Mouse (Mus musculus) urinary bladder, postnatal 10 days (tissue): ENCODE measurements around the gene Ccr10.
A peak's percentile ranks its signal among the peaks of the same experiment; 100 is the strongest.
"Not testable (repeated sequence)": the region's sequence is repeated elsewhere in the genome, so short reads cannot be mapped to it uniquely, and the experiment has no call there.

Source experiments
- DNase-seq: peaks from one replicate; pipeline ENCODE4 v3.0.0; 2022; ENCODE audit warnings: low spot score

Ccr10 gene

DNA sequence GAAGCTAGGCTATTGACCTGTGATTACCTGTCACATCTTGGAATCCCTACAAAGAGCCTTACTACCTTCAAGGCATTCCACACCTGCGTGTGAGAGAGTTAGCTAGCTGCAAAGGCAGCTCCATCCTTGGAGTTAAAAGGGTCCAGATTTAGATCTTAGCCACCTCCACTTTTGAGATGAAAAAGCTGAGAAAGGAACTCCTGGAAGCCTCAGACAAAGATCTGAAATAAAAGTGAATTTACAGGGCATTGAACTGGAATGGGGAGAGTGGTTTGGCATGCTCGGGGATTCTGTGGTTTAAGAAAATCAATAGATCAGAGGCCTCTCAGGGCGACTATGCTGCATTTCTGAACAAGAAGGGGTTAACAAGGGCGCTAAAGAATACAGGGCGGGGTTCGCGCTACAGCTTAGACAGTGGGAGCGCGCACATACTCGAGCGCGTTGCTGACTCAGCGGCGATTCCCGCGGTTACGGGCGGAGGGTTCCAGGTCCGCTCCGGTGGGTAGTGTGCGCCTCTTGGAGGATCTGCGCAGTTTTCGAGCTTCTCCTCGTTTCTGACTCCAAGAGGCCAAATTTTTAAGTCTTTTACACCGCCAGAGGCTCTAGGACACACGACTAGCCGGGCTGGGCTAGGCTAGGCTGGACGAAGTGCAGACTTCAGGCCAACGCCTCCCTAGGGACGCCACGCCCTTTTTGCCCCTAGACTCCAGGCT lies 3.4 kb downstream of the Ccr10 start:
- no peak for DNase-seq

DNA sequence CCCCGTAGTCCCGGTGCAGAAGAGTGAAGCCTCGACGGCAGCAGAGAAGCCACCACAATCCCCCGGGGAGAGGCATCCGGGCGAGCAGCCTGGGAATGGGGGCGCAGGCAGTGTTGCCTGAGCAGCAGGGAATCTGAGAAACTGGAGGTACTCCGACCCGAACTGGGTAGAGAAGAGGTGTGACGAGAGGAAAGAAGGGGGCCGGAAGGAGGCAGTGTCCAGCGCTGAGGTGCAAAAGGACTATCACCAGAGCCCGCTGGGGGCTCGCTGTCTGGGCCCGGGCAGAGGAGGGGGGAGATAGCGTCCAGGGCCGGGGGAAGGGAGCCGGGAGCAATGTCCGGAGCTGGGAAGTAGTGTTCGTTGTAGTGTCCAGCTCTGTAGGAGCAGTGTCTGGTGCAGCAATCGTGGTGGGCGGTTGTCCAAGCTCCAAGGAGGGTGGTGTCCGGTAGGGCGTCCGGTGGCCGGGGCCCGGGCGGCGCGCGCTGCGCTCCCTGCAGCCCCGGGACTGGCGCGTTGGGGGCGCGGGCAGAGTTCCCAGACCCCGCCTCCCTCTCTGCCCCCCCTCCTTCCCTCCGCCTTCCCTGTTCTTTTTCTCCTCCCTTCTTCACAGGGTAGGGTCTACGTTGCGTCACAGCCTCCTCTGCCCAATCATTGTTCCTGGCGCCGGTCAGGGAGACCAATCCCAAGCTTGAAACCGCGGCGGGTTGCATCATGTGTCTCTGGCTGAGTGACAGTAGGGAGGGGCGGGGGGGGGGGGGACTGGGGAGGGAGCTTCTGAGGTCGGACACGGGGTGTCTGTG lies 4.2 kb downstream of the Ccr10 start, which contains the start of gene Plekhh3:
TSS of gene Plekhh3 (minus strand) at position 541 of the 800 bp plus-strand sequence.
- DNase-seq, result peak; percentile 86

GRCm38 (mm10) chr11:101170354-101170810 lies 4.9 kb downstream of the Ccr10 start, which contains the start of gene Cntnap1:
Gene Cntnap1, plus strand, starts transcription at chr11:101170523.
- DNase-seq, result peak; percentile 52

GRCm38 (mm10) chr11:101169301-101170107 lies 5.7 kb downstream of the Ccr10 start:
- DNase-seq, result no peak

- no peak for DNase-seq
Measured at GRCm38 (mm10) chr11:101168301-101168980, 6.8 kb downstream of the Ccr10 start.

DNA sequence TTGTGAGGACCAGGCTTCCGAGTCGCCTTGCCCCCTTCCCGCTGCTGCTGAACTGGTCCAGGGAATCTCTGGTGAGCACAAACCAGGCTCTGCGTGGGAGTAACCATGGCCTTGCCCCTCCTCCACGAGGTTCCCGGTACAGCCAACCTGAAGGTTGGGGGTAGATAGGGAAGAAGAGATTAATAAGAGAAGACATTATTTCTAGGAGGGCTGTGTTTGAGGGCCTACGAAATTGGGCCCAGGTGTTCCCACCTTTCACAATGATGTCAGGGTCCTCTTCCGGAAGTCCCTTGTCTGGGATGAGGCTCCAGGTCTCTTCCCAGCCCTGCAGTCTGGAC lies 7.3 kb downstream of the Ccr10 start:
- DNase-seq, result no peak

GRCm38 (mm10) chr11:101167211-101167962 lies 7.9 kb downstream of the Ccr10 start:
- DNase-seq, result no peak

- DNase-seq, result no peak
Measured at GRCm38 (mm10) chr11:101166357-101166756, 8.9 kb downstream of the Ccr10 start.

DNA sequence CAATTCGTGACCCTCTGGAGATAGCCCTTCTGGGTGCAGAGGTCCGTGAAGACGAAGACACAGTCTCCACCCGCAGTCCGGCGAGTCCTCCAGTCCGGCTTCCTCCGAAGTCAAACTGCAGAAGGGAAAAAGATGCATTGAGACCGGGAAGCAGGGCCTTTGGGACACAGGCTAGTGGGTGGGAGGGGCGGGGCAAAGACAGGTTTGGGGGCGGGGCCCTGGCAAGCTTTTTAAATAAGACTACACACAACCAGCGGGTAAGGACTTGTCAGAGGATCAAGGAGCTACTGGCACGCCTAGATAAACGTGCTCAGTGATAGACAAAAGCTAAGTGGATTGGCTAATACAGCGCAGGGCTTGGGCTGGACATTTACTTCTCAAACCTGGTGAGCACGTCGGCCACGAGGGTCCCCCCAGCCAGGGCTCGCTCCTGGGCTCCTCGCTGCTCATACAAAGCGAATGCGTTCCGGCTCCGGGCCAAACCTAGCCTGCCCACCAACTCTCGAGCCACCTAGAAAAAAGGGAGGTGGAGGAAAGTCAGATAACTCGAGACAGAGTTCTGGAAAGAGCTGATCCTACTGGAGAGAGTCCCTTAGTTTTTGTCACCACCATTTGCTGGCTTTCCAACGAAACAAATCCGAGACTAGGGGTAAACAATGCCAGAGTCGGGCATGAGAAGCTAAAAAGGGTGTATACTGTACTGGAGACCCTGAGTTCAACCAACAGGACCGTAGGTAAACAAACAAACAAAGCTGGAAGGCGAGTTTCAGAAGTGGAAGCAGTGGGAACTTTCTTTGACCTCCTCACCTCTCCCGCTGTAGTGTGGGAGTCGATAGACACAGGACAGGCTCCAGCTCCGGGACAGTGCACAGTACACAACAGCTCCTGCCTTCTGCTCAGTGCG lies 10.3 kb downstream of the Ccr10 start:
- DNase-seq, result no peak

- no peak for DNase-seq
Measured at GRCm38 (mm10) chr11:101164351-101164665, 10.9 kb downstream of the Ccr10 start.

DNA sequence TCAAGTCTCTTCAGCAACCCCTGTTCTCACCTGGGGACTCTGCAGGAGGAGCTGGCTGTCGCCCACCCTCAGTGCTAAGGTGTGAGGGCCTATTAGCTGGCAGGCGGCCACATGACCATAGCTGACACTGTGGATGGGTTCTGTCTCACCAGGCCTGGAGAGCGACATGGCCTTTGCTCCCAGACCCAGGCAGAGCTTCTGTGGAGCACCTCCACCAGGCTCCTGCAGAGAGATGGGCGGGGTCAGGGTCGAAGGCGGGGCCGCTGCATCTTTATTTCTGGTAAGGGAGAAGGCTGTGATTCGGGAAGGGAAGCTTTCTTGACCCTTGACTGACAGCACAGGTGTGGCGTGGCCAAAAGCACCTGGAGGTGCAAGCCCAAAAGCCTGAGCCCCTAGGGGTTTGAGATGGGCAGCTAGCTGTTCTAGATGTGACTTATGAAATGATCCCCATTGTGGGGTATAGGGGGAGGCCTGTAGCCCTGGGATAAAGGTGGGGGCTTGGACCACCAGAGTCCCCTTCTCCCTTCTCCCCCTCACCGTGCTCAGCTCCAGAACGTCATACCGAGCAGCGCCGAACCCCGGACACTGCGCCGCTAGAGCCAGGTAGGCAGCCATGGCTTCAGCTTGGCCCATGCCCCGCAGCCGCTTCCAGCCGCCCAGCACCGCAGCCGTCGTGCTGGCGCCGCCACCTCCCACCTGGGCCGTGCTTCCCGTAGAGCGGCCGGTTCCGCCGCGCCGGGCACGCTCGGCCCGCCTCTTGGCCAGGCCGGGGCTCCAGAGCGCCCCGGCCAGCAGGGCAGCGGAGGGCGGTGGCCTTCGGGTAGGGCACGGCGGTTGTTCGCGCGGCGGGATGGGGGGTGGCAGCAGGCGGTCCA lies 11.5 kb downstream of the Ccr10 start:
- no peak for DNase-seq

- no peak for DNase-seq
Measured at GRCm38 (mm10) chr11:101162772-101163171, 12.5 kb downstream of the Ccr10 start.

DNA sequence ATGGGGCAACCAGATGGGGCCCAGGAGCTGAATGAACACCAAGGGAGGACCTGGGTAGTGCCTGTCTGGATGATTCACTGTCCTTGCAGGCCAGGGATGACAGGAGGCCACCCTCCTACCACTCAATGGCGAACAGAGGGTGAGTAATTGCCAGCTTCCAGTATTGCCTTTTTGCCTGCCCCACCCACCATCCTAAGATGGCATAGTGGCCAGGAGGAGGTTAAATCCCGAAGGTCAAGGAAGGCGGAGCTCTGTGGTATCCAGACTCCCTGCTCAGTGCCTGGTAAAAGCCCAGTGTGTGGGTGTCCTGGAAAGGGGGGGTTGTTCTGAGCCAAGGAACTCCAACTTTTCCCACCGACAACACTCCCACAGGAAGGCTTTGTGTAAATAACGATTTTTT lies 12.9 kb downstream of the Ccr10 start:
- DNase-seq, result no peak

DNA sequence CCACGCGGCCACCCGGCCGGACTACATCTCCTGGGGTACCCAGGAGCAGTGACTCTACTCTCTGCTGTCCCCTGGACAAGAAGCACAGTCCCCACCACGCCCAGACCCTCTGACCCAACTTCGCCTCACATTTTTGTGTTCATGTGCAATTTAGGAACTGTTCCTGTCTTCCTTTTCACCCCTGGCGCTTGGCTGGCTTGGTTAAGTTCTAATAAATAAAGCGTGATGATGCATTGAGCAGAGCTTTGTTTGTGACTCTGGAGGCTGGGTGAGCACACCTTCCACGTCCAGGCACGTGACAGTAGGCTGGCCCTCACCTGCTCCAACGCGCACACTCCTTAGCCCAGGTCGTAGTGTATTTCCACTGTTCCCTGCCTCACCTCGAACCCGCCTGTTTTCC lies 13.7 kb downstream of the Ccr10 start:
- no peak for DNase-seq

DNA sequence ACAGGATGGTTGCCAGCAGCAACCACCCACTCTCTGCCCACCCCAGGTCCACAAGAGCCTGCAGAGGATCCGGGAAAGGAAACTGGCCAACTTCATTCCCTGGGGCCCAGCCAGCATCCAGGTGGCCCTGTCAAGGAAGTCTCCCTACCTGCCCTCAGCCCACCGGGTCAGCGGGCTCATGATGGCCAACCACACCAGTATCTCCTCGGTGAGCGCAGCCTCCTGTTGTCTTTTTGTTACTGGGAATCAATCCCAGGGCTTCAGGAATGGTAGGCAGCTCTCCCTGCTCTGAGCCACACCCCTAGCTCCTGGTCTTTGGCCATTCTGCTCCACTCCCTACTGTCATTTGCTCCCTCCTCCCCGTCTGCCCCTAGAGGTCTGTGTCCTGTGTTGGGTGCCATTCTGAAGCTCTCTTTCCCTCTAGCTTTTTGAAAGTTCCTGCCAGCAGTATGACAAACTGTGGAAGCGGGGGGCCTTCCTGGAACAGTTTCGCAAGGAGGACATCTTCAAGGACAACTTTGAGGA lies 14.2 kb downstream of the Ccr10 start:
- not testable (repeated sequence) for DNase-seq

DNA sequence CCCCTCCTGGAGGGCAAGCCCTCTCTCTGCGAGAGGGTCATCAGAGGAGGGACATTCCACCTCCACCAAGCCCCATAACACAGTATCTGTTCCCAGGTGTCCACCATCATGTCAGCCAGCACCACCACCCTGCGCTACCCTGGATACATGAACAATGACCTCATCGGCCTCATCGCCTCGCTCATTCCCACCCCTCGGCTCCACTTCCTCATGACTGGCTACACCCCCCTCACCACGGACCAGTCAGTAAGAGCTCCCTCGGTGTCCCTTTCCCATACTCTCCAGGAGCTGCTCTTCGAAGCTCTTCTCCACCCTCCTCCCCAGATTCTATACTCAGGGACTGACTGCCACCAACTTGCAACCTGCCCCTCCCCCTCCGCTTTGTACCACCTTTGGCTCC lies 15.1 kb downstream of the Ccr10 start:
- not testable (repeated sequence) for DNase-seq

DNA sequence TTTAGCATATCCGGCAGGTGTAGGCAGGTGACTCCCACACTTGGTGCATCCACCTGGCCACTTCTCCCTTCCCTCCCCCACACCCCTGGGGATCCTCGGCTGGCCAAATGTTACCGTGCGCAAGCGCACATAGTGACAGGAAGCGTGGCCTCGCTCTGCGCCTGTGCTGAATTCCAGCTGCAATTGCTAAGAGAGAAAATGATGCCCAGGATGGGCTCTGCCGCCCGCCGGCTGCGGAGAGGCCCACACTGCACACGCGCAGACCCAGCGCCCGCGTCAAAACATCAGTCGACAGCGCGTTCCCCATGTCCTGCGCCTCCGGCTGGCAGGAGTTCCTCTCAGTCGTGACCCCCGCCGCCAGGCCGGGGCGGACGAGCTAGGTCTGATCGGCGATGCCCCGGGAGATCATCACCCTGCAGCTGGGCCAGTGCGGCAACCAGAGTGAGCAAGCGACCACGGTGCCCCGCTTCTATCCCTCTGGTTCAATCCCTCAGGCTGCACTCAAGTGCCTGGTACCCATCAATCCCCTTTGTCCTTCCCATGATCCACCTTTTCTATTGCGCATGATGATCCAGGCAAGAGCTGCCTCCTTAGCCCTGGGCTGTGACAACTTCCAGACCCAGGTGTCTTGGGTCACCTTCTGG lies 19.4 kb downstream of the Ccr10 start, which contains the start of gene Tubg2:
TSS of gene Tubg2 (plus strand) at position 180 of the 644 bp plus-strand sequence.
- no peak for DNase-seq

DNA sequence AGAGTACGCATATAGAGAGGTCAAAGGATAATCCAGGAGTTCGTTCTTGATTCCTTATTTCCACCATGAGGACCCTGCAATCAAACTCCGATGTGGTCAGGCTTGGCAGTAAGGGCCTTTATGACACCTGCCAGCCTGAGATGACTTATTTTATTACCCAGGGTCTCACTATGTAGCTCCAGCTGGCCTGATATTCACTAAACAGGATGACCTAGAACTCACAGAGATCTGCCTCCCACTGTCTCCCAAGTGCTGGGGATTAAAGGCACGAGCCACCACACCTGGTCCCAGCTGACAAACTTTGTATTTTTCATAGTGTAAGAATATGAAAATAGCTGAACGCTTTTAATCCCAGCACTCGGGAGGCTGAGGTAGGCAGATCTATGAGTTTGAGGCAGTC lies 20.1 kb downstream of the Ccr10 start:
- no peak for DNase-seq
